Mouse (Mus musculus): Measurements from ENCODE around the gene P2rx4.

DNA sequence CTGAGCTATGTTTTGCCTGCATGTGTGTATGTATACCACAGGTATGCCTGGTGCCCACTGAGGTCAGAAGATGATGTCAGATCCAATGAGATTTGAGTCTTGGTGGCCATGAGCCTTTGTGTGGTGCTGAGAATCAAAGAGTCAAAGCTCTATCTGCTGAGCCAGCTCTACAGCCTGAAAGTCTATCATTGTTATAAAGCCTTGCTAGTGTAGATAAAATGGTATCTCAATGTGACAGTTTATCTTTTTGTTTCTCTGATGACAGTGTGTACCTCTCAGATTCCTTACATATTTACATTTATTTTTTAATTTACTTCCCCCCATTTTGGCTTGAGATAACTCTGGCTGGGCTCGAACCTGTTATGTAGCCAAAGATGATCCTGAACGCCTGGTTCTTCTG is 3.8 kb upstream of the P2rx4 start:
- TF ChIP-seq POLR2A (IDR thresholded peaks at IDR 0.05; ENCODE audit: low read depth, low read length) (no peak), CTCF (IDR thresholded peaks at IDR 0.05; ENCODE audit: extremely low read depth, insufficient read depth, insufficient read length, insufficient replicate concordance) (no peak)
